Mouse (Mus musculus): ENCODE results near the gene Socs3.

Socs3 gene

DNA sequence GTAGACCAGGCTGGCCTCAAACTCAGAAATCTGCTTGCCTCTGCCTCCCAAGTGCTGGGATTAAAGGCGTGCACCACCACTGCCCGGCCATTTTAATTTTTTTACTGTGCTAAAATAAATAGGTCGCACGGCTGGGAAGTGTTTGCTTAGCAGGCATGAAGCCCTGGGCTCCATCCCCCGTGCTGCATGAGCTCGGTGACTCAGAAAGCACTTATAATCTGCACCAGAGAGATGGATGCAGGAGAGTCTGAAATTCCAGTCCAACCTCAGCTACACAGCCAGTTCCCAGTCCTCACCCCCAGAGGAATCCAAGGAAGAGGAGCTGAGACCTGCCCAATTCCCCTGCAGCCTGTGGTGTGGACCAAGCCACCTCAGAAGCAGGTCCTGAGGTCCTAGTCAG lies 45.4 kb downstream of the Socs3 start:
- no peak for DNase-seq (ENCODE audit: low spot score)

DNA sequence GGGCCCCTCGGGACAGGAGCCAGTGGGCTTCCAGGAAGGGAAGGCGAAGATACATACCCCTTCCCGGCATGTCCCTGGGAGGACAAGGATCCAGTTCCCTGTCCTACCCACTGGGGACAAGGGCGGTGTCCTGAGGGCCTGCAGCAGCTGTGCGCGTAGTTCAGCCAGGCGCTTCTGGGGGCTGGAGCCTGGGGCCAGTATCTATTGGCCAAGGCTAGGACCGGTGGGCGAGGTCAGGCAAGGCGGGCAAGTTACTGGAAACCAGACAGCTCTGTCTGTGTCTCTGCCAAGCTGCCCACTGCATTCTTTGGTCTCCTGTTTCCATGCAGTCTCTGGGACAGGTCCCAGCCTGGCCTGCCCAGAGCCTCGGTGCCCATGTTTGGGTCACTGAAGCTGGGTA lies 46.6 kb downstream of the Socs3 start:
- no peak for DNase-seq (ENCODE audit: low spot score)

DNA sequence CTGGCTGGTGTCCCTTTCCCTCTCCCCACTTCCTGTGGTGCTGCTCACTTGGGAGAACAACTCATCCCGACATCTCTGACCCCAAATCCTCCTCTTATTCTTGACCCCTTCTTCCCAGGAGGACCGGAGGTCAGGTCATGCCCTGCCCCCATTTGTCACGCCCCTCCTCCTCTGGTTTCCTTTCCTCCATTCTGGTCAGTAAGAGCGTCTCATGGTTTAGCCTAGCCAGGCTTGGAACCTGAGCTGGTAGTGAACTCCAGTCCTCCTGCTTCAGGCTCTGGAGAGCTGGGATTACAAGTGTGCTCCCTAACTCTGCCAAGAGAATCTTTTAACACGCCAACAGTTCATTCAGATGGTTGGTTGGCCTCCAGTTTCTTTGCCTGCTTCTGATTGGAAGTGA lies 50.6 kb downstream of the Socs3 start:
- no peak for DNase-seq (ENCODE audit: low spot score)

DNA sequence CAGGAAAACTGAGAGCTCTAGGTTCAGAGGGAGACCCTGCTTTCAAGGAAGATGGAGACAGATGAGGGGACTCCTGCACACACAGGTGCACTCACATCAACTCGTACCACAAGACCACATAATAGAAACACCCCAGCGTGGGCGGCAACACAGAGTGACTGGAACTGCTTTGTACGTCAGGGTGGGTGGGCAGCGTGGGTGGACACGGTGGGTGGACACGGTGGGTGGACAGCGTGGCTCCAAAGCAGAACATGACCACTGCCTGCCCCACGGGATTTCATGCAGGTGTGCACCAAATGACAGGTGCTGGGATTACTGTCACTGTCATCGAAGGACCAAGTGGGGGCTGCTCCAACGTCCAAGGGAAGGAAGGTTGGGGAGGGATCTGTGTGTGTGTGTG lies 51.3 kb downstream of the Socs3 start:
- DNase-seq (ENCODE audit: low spot score), result no peak

Data from ovary, postnatal 10 days (tissue).